21 mouse cellular contexts compared by ENCODE assay signal in genomic region chr2:129121986-129122385, GRCm38 (mm10). TPM values are rescaled to one million over a fixed set of nuclear protein-coding genes. Genes with fewer than 3 reads are reported as not detected.
DNase-seq lines count a peak whose midpoint lies in the region; ATAC-seq lines count a peak whose summit lies in the region.
"Had no signal": no experiment of that assay in that cellular context is flagged by ENCODE, and none has a peak within 500 bp of the region (broad histone marks: within the 10 kb centered on the region; RNA-seq: fewer than 3 reads in every experiment).

No protein-coding gene starts in this region.

- H3K4me1 ChIP-seq in midbrain, embryonic 11.5 days (ENCODE audit: control insufficient read depth, insufficient read depth, low read length), result no peaks in the 10 kb centered on the region
- no peaks in the 10 kb centered on the region for H3K4me1 ChIP-seq in midbrain, embryonic 13.5 days (replicated peaks)
- H3K4me1 ChIP-seq: embryonic facial prominence, embryonic 10.5 days; embryonic facial prominence, embryonic 12.5 days; forebrain, embryonic 13.5 days; forebrain, embryonic 15.5 days had no signal

- H3K4me3 ChIP-seq in midbrain, embryonic 11.5 days (ENCODE audit: low read depth, low read length), result no peak overlapping the region
- H3K4me3 ChIP-seq in midbrain, embryonic 13.5 days (replicated peaks), result no peak overlapping the region
- H3K4me3 ChIP-seq: embryonic facial prominence, embryonic 10.5 days; embryonic facial prominence, embryonic 12.5 days; forebrain, embryonic 13.5 days; forebrain, embryonic 15.5 days had no signal

- WGBS in midbrain, embryonic 11.5 days, result 94% methylated on average over 8 of the region's 8 CpGs
- 97% methylated on average over 8 of the region's 8 CpGs for WGBS in midbrain, embryonic 13.5 days

- no peaks in the 10 kb centered on the region for H3K9me3 ChIP-seq in midbrain, embryonic 11.5 days (ENCODE audit: control insufficient read depth, low read length)
- H3K9me3 ChIP-seq in midbrain, embryonic 13.5 days, result no peaks in the 10 kb centered on the region
- H3K9me3 ChIP-seq: embryonic facial prominence, embryonic 10.5 days; embryonic facial prominence, embryonic 12.5 days; forebrain, embryonic 13.5 days; forebrain, embryonic 15.5 days; G1E had no signal

- no peak overlapping the region for H3K27ac ChIP-seq in midbrain, embryonic 11.5 days (ENCODE audit: low read depth, low read length)
- no peak overlapping the region for H3K27ac ChIP-seq in midbrain, embryonic 13.5 days
- H3K27ac ChIP-seq: embryonic facial prominence, embryonic 10.5 days; embryonic facial prominence, embryonic 12.5 days; forebrain, embryonic 13.5 days; forebrain, embryonic 15.5 days had no signal

- H3K36me3 ChIP-seq in midbrain, embryonic 11.5 days (ENCODE audit: control insufficient read depth, insufficient read depth, low read length), result peaks cover 32% of the 10 kb centered on the region
- peaks cover 90% of the 10 kb centered on the region for H3K36me3 ChIP-seq in midbrain, embryonic 13.5 days

- peak; percentile 44 for DNase-seq in cerebellum, adult 11-12 months
- peak; percentile 49 for DNase-seq in cerebellum, adult 9-10 months
- no peak for DNase-seq in cerebellum, postnatal 4 days (ENCODE audit: low spot score in 2 of 2)
- DNase-seq in midbrain, embryonic 11.5 days (ENCODE audit: low spot score, missing footprints), result peak; percentile 81
- no peak for DNase-seq in neural tube, embryonic 10.5 days (ENCODE audit: extremely low spot score, low spot score)
- DNase-seq: adrenal gland, adult 2 months; adrenal gland, postnatal 10 days; adrenal gland, postnatal 25 days; B cell, adult 2 months; cerebellum, adult 11 months; forebrain, postnatal 0 days had no signal

- H3K27me3 ChIP-seq in midbrain, embryonic 11.5 days (ENCODE audit: control insufficient read depth, insufficient read depth, low read length), result no peaks in the 10 kb centered on the region
- no peaks in the 10 kb centered on the region for H3K27me3 ChIP-seq in midbrain, embryonic 13.5 days
- H3K27me3 ChIP-seq: CH12.LX; embryonic facial prominence, embryonic 12.5 days; forebrain, embryonic 13.5 days; forebrain, embryonic 15.5 days; Patski had no signal

- H3K4me2 ChIP-seq in midbrain, embryonic 11.5 days, result no peak overlapping the region
- no peak overlapping the region for H3K4me2 ChIP-seq in midbrain, embryonic 13.5 days (replicated peaks)
- H3K4me2 ChIP-seq: embryonic facial prominence, embryonic 12.5 days; forebrain, embryonic 13.5 days; forebrain, embryonic 15.5 days had no signal

- no peak for ATAC-seq in cerebellum, adult (ENCODE audit: insufficient number of reproducible peaks, low FRiP score, low TSS enrichment)
- ATAC-seq in midbrain, embryonic 11.5 days (ENCODE audit: low FRiP score), result no peak
- no peak for ATAC-seq in midbrain, embryonic 13.5 days
- ATAC-seq: CD4-positive, CD25-positive, alpha-beta regulatory T cell, adult 4 months; forebrain, embryonic 13.5 days; forebrain, embryonic 15.5 days; forebrain, postnatal 0 days; Patski had no signal

- H3K9ac ChIP-seq in midbrain, embryonic 11.5 days (ENCODE audit: low read length), result no peak overlapping the region
- no peak overlapping the region for H3K9ac ChIP-seq in midbrain, embryonic 13.5 days (replicated peaks)
- H3K9ac ChIP-seq: embryonic facial prominence, embryonic 12.5 days; forebrain, embryonic 13.5 days; forebrain, embryonic 15.5 days; forebrain, postnatal 0 days had no signal

RNA-seq across cellular contexts. Expression of gene Chchd5, which starts 7.5 kb away (rescaled TPM):
- polyA plus RNA-seq in midbrain, embryonic 11.5 days (2014; fragmentation: Nextera tagmentation; extraction: Ambion mirVana), result 26.2 and 27.2 TPM in 2 replicates
- 29.2 and 30.4 TPM in 2 replicates for polyA plus RNA-seq in midbrain, embryonic 13.5 days (2015; fragmentation: Nextera tagmentation; extraction: Ambion mirVana)

RNA-seq across cellular contexts. Expression of gene Polr1b, which starts 21.2 kb away (rescaled TPM):
- polyA plus RNA-seq in midbrain, embryonic 11.5 days (2014; fragmentation: Nextera tagmentation; extraction: Ambion mirVana), result 16.0 and 18.4 TPM in 2 replicates
- 18.3 and 20.2 TPM in 2 replicates for polyA plus RNA-seq in midbrain, embryonic 13.5 days (2015; fragmentation: Nextera tagmentation; extraction: Ambion mirVana)

RNA-seq across cellular contexts. Expression of gene Ttl, which starts 56.2 kb away (rescaled TPM):
- 10.2 and 11.5 TPM in 2 replicates for polyA plus RNA-seq in midbrain, embryonic 11.5 days (2014; fragmentation: Nextera tagmentation; extraction: Ambion mirVana)
- 21.3 and 23.6 TPM in 2 replicates for polyA plus RNA-seq in midbrain, embryonic 13.5 days (2015; fragmentation: Nextera tagmentation; extraction: Ambion mirVana)
- polyA plus RNA-seq: G1E had no signal

Comparison
In these comparisons a context has a peak if more than half of its experiments do, and no peak if none do; other contexts are left out.
1. DNase-seq: peak in cerebellum, adult 11-12 months (single experiment), cerebellum, adult 9-10 months (single experiment) and midbrain, embryonic 11.5 days (single experiment); none in cerebellum, postnatal 4 days (0 of 2) and neural tube, embryonic 10.5 days (single experiment).